Mouse (Mus musculus): ENCODE data around the gene Spata5.

DNA sequence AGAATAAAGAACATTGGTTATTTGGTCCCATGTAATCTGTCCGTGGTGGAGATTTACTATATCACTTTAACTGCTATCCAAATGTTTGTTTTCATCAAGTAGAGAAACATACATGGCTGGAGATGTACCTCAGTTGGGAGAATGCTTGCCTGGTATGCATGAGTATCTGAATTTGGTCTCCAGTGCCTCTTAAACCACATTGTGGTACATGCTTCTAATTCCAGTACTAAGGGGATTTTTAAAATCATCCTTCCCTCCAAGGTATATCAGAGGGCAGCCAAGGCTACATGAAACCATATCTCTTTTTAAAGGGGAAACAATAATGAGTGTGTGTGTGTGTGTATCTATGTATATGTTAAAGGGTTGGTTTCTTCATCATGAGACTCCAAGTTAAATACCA is 60.1 kb downstream of the Spata5 start:
- TF ChIP-seq CTCF (IDR thresholded peaks at IDR 0.05; ENCODE audit: low read depth) (no peak), EP300 (optimal IDR thresholded peaks at IDR 0.05) (no peak)
